Mouse (Mus musculus) gastrocnemius, postnatal 10 days (tissue): ENCODE results near the gene Pla2g16. TPM values are rescaled to one million over a fixed set of nuclear protein-coding genes. Genes with fewer than 3 reads are reported as not detected.

Source experiments
- DNase-seq: peaks from one replicate; pipeline ENCODE4 v3.0.0; 2021; ENCODE audit warnings: mixed read lengths
- long read RNA-seq, 2 experiments: library from polyadenylated mRNA; stranded (forward); transcript quantifications; one replicate each; pipeline ENCODE4 v2.0.0; 2021
- total RNA-seq, 2 experiments: library from RNA; stranded (reverse); gene quantifications; 2 replicates each; pipeline ENCODE4 v1.2.3; 2021

The Pla2g16 gene
- 10 to 100 TPM; 61.0 to 61.6 TPM for total RNA-seq
- long read RNA-seq, experiment 1, transcript Pla2g16-201 (5 exons, 3,523 nt), result major isoform, 24 of 34 reads
- long read RNA-seq, experiment 1, partial matches to known transcripts, result 3 of 34 reads
- long read RNA-seq, experiment 1, other reads (novel, unspliced or antisense), result 3 of 34 reads
- long read RNA-seq, experiment 2, transcript Pla2g16-203 (5 exons, 1,901 nt), result minor isoform, 6 of 28 reads
- long read RNA-seq, experiment 2, transcript Pla2g16-201 (5 exons, 3,523 nt), result major isoform, 16 of 28 reads
- long read RNA-seq, experiment 2, partial matches to known transcripts, result 5 of 28 reads
- long read RNA-seq, experiment 2, other reads (novel, unspliced or antisense), result 1 of 28 reads

DNA sequence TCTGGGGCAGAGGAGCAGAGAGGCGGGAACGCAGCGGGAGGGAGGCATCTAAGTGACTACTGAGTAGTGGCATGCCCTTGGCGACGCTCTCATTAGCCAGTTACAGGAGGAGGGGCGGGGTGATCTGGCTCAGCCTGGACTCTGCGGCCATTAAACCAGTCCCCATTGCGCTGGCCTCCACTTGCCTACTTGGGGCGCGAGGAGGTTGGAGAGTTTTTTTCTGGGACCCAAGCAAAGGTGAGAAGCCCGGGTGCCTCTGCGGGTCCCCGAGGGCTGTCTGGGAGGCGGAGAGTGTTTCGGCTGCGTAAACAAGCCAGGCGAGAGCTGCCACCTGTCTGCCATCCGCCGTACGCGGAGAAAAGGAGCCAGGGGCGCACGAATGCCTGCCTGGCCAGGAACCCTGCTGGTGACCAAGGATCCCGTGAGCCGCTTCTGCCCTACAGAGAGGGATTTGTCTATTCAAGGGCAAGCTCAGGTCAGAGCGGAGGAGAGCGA, at the start of gene Pla2g16:
Gene Pla2g16, plus strand, starts transcription at position 132 of the 495 bp plus-strand sequence.
- peak; percentile 54 for DNase-seq

GRCm38 (mm10) chr19:7508026-7508425, 49.2 kb upstream of the Pla2g16 start:
- DNase-seq, result no peak

- DNase-seq, result no peak
Measured at GRCm38 (mm10) chr19:7516437-7516836, 40.8 kb upstream of the Pla2g16 start.

DNA sequence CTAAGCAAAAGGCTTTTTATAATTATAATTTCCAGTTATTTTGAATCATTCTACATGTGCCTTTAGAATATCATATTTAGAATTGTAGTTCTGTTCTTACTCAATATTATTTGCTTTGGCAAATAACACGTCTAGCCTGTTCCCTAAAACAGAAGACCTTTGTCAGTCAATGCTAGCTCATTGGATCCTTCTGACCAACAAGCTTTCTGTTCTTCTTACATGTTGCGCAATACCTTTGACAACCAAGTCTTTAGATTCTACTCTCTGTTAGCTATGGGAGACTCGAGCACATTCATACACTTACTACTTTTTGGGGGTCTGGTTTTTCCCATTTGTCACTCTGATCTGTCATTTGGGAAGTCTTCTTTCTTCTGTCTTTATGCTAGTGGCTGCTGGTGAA, 35.6 kb upstream of the Pla2g16 start:
- DNase-seq, result no peak

- DNase-seq, result no peak
Measured at GRCm38 (mm10) chr19:7522856-7523255, 34.4 kb upstream of the Pla2g16 start.

- peak; percentile 17 for DNase-seq
Measured at GRCm38 (mm10) chr19:7523292-7523691, 34.0 kb upstream of the Pla2g16 start.

DNA sequence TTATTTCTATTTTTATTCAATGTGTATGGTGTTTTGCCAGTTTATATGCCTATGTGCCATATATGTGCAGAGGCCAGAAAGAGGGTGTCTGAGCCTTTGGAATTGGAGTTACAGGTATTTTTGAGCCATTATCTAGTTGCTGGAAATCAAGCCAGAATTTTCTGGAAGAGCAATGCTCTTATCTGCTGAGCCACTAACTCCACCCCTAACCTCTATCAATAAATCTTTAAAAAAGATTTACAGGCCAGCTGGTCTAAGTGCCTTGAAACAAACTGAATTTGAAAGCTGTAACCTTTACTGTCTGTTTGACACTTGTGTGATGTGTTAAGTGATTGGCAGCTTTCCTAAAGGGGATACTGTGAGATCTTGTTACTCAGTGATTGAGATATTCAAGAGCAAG, 33.5 kb upstream of the Pla2g16 start:
- DNase-seq, result no peak

GRCm38 (mm10) chr19:7524879-7525278, 32.4 kb upstream of the Pla2g16 start:
- DNase-seq, result no peak

DNA sequence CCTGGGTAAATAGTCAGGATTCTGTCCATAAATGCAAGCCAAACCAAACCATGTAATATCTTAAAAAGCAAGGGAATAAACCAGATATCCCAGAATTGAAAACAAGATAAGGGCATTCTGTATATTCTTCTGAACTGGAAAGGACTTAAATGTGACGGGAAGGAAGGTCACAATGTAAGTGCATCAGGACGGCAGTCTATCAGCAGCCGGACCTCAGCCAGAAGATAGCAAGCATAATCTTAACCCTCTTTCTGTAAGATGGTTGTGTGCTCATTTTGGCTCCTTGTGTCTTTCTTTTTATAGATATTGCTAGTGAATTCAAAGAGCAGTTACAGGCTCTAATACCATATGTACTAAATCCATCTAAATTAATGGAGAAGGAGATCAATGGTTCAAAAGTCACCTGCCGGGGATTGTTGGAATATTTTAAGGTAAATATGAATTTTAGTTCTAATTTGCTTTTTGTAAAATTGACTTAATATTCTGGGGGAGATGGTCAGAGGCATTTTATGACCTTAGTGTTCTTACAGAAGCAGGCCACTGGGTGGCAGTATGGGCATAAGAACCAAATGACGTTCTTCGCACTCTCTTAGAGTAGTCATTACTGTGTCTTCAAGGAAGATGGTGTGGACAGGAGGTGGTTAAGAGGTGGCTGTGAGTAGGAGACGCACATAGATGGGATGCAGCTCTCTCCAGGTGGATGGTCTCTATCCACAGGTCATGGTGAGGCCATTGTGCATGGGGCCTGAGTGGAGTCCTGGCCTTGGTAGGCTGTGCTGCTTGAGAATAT, 28.4 kb upstream of the Pla2g16 start:
- peak; percentile 75 for DNase-seq

GRCm38 (mm10) chr19:7531906-7532305, 25.4 kb upstream of the Pla2g16 start:
- DNase-seq, result no peak

- no peak for DNase-seq
Measured at GRCm38 (mm10) chr19:7533891-7534290, 23.4 kb upstream of the Pla2g16 start.

GRCm38 (mm10) chr19:7548924-7549323, 8.3 kb upstream of the Pla2g16 start:
- no peak for DNase-seq

DNA sequence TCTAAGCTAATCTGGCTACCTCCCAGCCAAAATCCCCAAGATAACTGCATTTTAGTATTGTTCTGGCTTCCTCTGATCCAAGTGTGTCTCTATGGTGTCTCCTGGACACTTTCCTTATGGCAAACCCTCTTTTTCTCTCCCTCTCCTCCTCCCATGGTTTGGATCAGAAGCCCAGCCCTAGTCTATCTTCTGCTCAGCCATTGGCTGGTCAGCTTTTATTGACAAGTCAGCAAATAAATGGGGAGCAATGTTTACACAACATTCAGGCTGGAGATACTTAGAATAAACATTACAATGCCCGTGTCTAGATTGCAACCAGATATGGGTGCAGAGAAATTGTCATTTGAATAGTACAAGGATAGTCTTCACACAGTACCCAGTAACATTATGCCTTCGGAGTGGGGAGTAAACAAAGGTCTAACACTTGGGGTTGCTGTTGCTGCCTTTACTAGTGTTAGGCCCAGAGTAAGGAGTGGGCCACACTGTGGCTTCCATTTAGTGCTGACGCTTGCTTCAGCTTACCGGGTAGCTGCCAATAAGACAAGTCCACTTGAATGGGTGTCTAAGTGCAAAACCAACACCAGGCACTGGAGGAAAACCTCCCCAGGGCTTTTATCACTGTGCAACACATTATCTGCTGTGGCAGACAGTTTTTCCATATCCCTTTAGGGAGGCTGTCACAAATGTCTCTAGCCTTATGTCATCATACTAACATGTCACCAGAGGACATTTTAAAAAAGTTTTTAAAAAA, 5.5 kb upstream of the Pla2g16 start:
- DNase-seq, result no peak

DNA sequence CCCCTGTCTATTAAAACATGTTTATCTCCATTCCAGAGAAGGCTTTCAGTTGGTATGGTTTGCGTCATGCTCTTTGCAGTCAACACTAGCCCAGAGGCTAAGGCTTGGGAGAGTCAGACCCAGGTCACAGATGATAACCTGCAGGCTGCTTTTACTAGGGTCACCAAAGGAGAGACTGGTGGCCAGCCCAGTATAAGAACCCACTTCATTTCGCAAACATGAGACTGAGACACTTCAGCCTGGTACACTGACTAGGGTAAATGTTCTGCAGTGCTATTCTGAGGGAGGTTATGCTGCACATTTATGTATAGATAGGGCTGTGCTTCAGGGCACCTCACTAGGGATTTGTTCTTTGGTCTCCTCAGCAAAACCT, 5.0 kb upstream of the Pla2g16 start:
- DNase-seq, result no peak

- DNase-seq, result no peak
Measured at GRCm38 (mm10) chr19:7553441-7553840, 3.8 kb upstream of the Pla2g16 start.

DNA sequence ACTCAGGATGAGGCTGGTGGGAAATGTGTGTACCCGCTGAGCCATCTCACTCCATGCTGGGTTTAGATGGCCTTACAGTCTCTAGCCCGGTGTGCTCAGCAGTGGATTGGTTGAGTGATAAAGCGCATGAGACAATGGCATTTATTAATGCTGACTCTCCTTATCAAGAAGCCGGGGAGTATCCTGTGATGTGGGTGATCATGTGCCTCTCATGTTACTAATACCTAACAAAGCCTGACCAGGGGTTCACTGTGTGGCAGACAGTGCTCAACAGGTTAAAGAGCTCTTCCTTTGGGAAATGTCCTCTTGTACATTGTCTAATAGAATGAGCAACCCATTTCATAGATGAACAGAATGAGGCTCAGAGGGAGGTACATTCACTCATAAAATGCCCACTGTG, 2.4 kb upstream of the Pla2g16 start:
- DNase-seq, result no peak

DNA sequence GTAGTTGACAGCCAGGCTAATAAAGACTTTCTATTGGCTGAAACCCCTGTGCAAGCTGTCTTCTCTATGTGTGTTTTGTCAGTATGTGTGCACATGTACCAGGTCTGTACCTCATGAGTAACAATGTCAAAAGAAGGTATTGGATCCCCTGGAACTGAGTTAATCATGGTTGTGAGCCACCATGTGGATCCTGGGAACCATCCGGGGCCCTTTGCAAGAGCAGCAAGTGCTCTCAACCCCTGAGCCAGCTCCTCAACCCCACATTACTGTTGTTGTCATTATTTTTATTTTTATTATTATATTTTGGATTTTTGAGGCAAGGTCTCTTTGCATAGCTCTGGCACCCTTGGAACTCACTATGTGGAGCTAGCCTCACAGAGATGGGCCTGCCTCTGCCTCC, 618 bp upstream of the Pla2g16 start:
- DNase-seq, result no peak

DNA sequence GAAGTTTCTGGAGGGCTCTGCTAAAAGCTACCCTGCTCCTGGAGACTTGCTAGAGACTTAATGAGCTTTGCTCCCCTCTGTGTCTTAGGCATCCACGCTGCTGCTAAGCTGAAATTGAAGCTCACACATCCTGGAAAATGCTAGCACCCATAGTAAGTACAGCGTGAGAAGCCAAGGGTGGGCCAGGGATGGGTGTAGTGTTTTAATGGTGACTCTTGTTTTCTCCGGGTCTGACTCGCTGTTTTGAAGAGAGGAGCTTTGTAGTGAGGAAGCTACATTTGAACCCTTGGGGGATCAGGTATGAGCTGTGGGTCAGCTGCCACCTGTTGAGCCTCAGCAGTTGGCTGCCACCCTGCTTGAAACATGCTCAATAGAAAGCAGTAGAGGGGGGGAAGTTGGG, 585 bp downstream of the Pla2g16 start:
- DNase-seq, result no peak

- no peak for DNase-seq
Measured at GRCm38 (mm10) chr19:7558675-7559074, 1.4 kb downstream of the Pla2g16 start.

DNA sequence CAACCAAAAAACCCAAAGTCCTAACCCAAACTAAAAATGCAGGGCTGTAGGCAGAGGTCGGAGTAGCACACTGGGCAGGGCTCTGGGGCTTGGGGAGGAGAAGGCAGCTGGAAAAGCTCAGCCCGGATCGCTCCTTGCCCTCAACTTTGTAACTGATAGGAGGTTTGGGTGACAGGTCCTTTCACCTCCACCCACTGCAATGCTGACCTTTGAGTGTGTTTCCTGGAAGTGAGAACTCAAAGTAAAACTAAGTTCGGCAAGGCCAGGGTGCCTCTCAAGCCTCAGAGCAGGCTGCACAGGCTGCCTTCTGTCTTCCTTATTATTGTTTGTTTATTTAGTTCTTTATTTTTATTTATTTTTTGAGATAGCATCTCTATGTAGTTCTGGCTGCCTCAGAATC, 2.7 kb downstream of the Pla2g16 start:
- no peak for DNase-seq

DNA sequence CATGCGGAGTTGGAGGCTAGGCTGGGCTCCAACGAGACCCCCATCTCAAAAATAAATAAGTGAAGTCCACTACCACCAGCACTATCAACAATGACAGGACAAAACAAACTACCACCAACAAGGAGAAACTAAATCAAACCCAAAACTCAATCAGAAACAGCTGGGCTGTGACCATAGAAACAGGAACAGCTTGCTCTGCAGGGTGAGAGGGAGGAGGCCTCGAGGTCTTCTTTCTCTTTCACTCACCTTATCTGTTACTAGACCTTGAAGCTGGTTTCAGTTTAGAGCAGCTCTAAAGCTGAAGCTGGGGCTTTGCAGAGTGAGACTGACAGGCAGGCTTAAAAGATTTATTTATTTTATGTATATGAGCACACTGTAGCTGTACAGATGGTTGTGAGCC, 4.2 kb downstream of the Pla2g16 start:
- no peak for DNase-seq

DNA sequence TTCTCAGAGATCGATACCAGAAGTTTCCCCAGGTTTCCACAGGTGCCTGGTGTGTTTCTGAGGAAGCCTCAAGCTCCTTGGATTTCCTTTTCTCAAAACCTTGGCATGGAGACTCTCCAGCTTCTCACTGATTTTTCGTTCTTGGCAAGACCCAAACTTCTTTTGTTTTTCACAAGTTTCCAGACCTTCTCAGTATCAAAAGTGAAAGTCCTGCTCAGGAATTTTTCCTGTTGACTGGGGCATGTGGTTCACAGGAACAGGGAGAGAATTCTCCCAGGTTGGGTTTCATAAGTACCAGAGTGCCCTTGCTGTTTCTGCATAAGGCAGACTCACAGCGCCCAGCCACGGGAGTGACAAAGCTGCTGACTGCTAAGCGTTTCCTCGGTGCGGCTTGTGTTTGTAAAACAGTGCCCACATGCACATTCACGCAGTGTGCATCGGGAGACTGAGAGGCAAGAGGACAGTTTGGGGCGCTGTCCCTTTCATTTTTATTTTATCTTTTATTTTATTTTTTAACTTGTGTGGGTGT, 5.4 kb downstream of the Pla2g16 start:
- DNase-seq, result no peak

DNA sequence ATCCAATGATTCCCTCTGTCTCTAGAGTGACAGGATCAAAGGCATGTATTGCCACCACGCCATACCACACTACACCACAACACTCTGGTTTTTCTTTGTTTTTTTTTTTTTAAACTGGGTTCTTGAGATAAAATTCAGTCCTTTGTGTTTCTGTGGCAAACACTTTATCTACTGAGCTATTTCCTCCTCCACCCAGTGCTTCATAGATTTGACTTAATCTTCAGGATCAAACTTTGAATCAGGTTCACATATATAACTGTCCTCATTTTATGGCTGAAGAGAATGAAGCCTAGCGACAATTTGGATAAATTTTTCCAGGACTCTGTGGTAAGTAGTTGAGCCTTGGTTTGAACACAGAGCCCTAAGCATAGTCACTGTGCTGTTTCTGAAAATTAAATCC, 6.4 kb downstream of the Pla2g16 start:
- no peak for DNase-seq
